Mouse (Mus musculus): Measurements from ENCODE around the gene Gm49336.

- no peak for TF ChIP-seq CTCF (IDR thresholded peaks at IDR 0.05; ENCODE audit: insufficient read depth, low read depth, low read length)
- TF ChIP-seq POLR2A (IDR thresholded peaks at IDR 0.05; ENCODE audit: insufficient read depth, low read depth, low read length), result no peak
Observed at GRCm38 (mm10) chr14:60301024-60301423, 49.7 kb upstream of the Gm49336 start.
